Mouse (Mus musculus): Measurements from ENCODE around the gene Slit2. TPM values are rescaled to one million over a fixed set of nuclear protein-coding genes. Genes with fewer than 3 reads are reported as not detected.
A peak's percentile ranks its signal among the peaks of the same experiment; 100 is the strongest.

The Slit2 gene
- polyA plus RNA-seq, 1 experiment from 2014 or later = 38.9 TPM

- ATAC-seq (ENCODE audit: low FRiP score) (peak; percentile 69; the same call in 1 of the 2 replicates), DNase-seq (ENCODE audit: low spot score, missing footprints) (no peak)
- H3K4me2 ChIP-seq = no peak overlapping the region
- no peaks in the 10 kb centered on the region for H3K36me3 ChIP-seq (ENCODE audit: control insufficient read depth, insufficient read depth, low read length)
- 32% methylated on average over 5 of the region's 5 CpGs for WGBS
- H3K4me3 ChIP-seq (ENCODE audit: low read depth, low read length) = no peak overlapping the region
- no peaks in the 10 kb centered on the region for H3K9me3 ChIP-seq (ENCODE audit: control insufficient read depth, low read length)
- no peaks in the 10 kb centered on the region for H3K27me3 ChIP-seq (ENCODE audit: control insufficient read depth, insufficient read depth, low read length)
- H3K4me1 ChIP-seq (ENCODE audit: control insufficient read depth, insufficient read depth, low read length) = no peaks in the 10 kb centered on the region
- H3K27ac ChIP-seq (ENCODE audit: low read depth, low read length) = no peak overlapping the region
- H3K9ac ChIP-seq (ENCODE audit: low read length) = no peak overlapping the region
Measured at GRCm38 (mm10) chr5:48038033-48038432, 55.1 kb downstream of the Slit2 start.

- Histone ChIP-seq H3K4me2 (no peak overlapping the region), H3K27me3 (ENCODE audit: control insufficient read depth, insufficient read depth, low read length) (peaks cover 3% of the 10 kb centered on the region; the same call in 1 of the 2 replicates), H3K27ac (ENCODE audit: low read depth, low read length) (no peak overlapping the region), H3K9me3 (ENCODE audit: control insufficient read depth, low read length) (no peaks in the 10 kb centered on the region), H3K36me3 (ENCODE audit: control insufficient read depth, insufficient read depth, low read length) (no peaks in the 10 kb centered on the region), H3K4me3 (ENCODE audit: low read depth, low read length) (no peak overlapping the region), H3K4me1 (ENCODE audit: control insufficient read depth, insufficient read depth, low read length) (peaks cover 12% of the 10 kb centered on the region), H3K9ac (ENCODE audit: low read length) (no peak overlapping the region)
- WGBS = 25% methylated on average over 8 of the region's 8 CpGs
- peak; percentile 88 for DNase-seq (ENCODE audit: low spot score, missing footprints)
- peak; percentile 16; the same call in 1 of the 2 replicates for ATAC-seq (ENCODE audit: low FRiP score)
Measured at GRCm38 (mm10) chr5:48048986-48049751, 66.2 kb downstream of the Slit2 start.

GRCm38 (mm10) chr5:48050637-48051314 lies 67.8 kb downstream of the Slit2 start:
- Histone ChIP-seq H3K9me3 (ENCODE audit: control insufficient read depth, low read length) (no peaks in the 10 kb centered on the region), H3K4me3 (ENCODE audit: low read depth, low read length) (no peak overlapping the region), H3K36me3 (ENCODE audit: control insufficient read depth, insufficient read depth, low read length) (no peaks in the 10 kb centered on the region), H3K4me1 (ENCODE audit: control insufficient read depth, insufficient read depth, low read length) (peaks cover 12% of the 10 kb centered on the region), H3K27ac (ENCODE audit: low read depth, low read length) (no peak overlapping the region), H3K4me2 (no peak overlapping the region), H3K27me3 (ENCODE audit: control insufficient read depth, insufficient read depth, low read length) (peaks cover 3% of the 10 kb centered on the region; the same call in 1 of the 2 replicates), H3K9ac (ENCODE audit: low read length) (no peak overlapping the region)
- 17% methylated on average over 5 of the region's 5 CpGs for WGBS
- ATAC-seq (ENCODE audit: low FRiP score) (peak; percentile 86), DNase-seq (ENCODE audit: low spot score, missing footprints) (peak; percentile 89)

GRCm38 (mm10) chr5:48058612-48059011 lies 75.7 kb downstream of the Slit2 start:
- ATAC-seq (ENCODE audit: low FRiP score) (peak; percentile 46; the same call in 1 of the 2 replicates), DNase-seq (ENCODE audit: low spot score, missing footprints) (no peak)
- Histone ChIP-seq H3K4me1 (ENCODE audit: control insufficient read depth, insufficient read depth, low read length) (0 out of 2 replicates have a peak, but pooled peaks cover 2% of the 10 kb centered on the region), H3K9me3 (ENCODE audit: control insufficient read depth, low read length) (no peaks in the 10 kb centered on the region), H3K9ac (ENCODE audit: low read length) (no peak overlapping the region), H3K36me3 (ENCODE audit: control insufficient read depth, insufficient read depth, low read length) (no peaks in the 10 kb centered on the region), H3K4me3 (ENCODE audit: low read depth, low read length) (no peak overlapping the region), H3K27ac (ENCODE audit: low read depth, low read length) (no peak overlapping the region), H3K4me2 (no peak overlapping the region), H3K27me3 (ENCODE audit: control insufficient read depth, insufficient read depth, low read length) (no peaks in the 10 kb centered on the region)
- WGBS = 54% methylated on average over 10 of the region's 10 CpGs

- WGBS = 21% methylated on average over 2 of the region's 2 CpGs
- Histone ChIP-seq H3K4me2 (no peak overlapping the region), H3K4me3 (ENCODE audit: low read depth, low read length) (no peak overlapping the region), H3K4me1 (ENCODE audit: control insufficient read depth, insufficient read depth, low read length) (0 out of 2 replicates have a peak, but pooled peaks cover 2% of the 10 kb centered on the region), H3K27me3 (ENCODE audit: control insufficient read depth, insufficient read depth, low read length) (no peaks in the 10 kb centered on the region), H3K36me3 (ENCODE audit: control insufficient read depth, insufficient read depth, low read length) (no peaks in the 10 kb centered on the region), H3K9me3 (ENCODE audit: control insufficient read depth, low read length) (no peaks in the 10 kb centered on the region), H3K27ac (ENCODE audit: low read depth, low read length) (no peak overlapping the region), H3K9ac (ENCODE audit: low read length) (no peak overlapping the region)
- DNase-seq (ENCODE audit: low spot score, missing footprints) (no peak), ATAC-seq (ENCODE audit: low FRiP score) (0 out of 2 replicates have a peak, but pooled peaks have one; percentile 24)
Measured at GRCm38 (mm10) chr5:48060715-48061114, 77.8 kb downstream of the Slit2 start.

GRCm38 (mm10) chr5:48078730-48079129 lies 95.8 kb downstream of the Slit2 start:
- Histone ChIP-seq H3K9me3 (ENCODE audit: control insufficient read depth, low read length) (no peaks in the 10 kb centered on the region), H3K27ac (ENCODE audit: low read depth, low read length) (no peak overlapping the region), H3K4me3 (ENCODE audit: low read depth, low read length) (no peak overlapping the region), H3K27me3 (ENCODE audit: control insufficient read depth, insufficient read depth, low read length) (no peaks in the 10 kb centered on the region), H3K9ac (ENCODE audit: low read length) (no peak overlapping the region), H3K4me1 (ENCODE audit: control insufficient read depth, insufficient read depth, low read length) (peaks cover 6% of the 10 kb centered on the region; the same call in 1 of the 2 replicates), H3K36me3 (ENCODE audit: control insufficient read depth, insufficient read depth, low read length) (no peaks in the 10 kb centered on the region), H3K4me2 (no peak overlapping the region)
- WGBS = 9% methylated on average over 1 of the region's 1 CpGs
- DNase-seq (ENCODE audit: low spot score, missing footprints) (no peak), ATAC-seq (ENCODE audit: low FRiP score) (no peak)

GRCm38 (mm10) chr5:48081223-48081881 lies 98.4 kb downstream of the Slit2 start:
- Histone ChIP-seq H3K27ac (ENCODE audit: low read depth, low read length) (peak overlapping the region; percentile 26; the same call in 1 of the 2 replicates), H3K9me3 (ENCODE audit: control insufficient read depth, low read length) (no peaks in the 10 kb centered on the region)
- 35% methylated on average over 8 of the region's 8 CpGs for WGBS

GRCm38 (mm10) chr5:48113400-48113799 lies 130.5 kb downstream of the Slit2 start:
- ATAC-seq (ENCODE audit: low FRiP score) (peak; percentile 59; the same call in 1 of the 2 replicates), DNase-seq (ENCODE audit: low spot score, missing footprints) (no peak)
- Histone ChIP-seq H3K36me3 (ENCODE audit: control insufficient read depth, insufficient read depth, low read length) (no peaks in the 10 kb centered on the region), H3K4me3 (ENCODE audit: low read depth, low read length) (no peak overlapping the region), H3K27ac (ENCODE audit: low read depth, low read length) (no peak overlapping the region), H3K9ac (ENCODE audit: low read length) (no peak overlapping the region), H3K4me2 (no peak overlapping the region), H3K9me3 (ENCODE audit: control insufficient read depth, low read length) (no peaks in the 10 kb centered on the region), H3K27me3 (ENCODE audit: control insufficient read depth, insufficient read depth, low read length) (no peaks in the 10 kb centered on the region), H3K4me1 (ENCODE audit: control insufficient read depth, insufficient read depth, low read length) (no peaks in the 10 kb centered on the region)
- WGBS = 16% methylated on average over 1 of the region's 1 CpGs

More at GRCm38 (mm10) chr5:48081223-48081881, 98.4 kb downstream of the Slit2 start:
- no peaks in the 10 kb centered on the region for H3K36me3 ChIP-seq (ENCODE audit: control insufficient read depth, insufficient read depth, low read length)
- peak; percentile 87 for DNase-seq (ENCODE audit: low spot score, missing footprints)
- ATAC-seq (ENCODE audit: low FRiP score) = peak; percentile 93
- H3K4me3 ChIP-seq (ENCODE audit: low read depth, low read length) = no peak overlapping the region
- H3K4me1 ChIP-seq (ENCODE audit: control insufficient read depth, insufficient read depth, low read length) = peaks cover 6% of the 10 kb centered on the region; the same call in 1 of the 2 replicates
- no peak overlapping the region for H3K9ac ChIP-seq (ENCODE audit: low read length)
- no peak overlapping the region for H3K4me2 ChIP-seq
- no peaks in the 10 kb centered on the region for H3K27me3 ChIP-seq (ENCODE audit: control insufficient read depth, insufficient read depth, low read length)
